Mouse (Mus musculus) liver, embryonic 13.5 days (tissue): ENCODE data around the gene Sema3f. TPM values are rescaled to one million over a fixed set of nuclear protein-coding genes. Genes with fewer than 3 reads are reported as not detected.

ENCODE experiments used
- ATAC-seq: fragments of 200-750 bp; cut with Nextera tagmentation; 2 replicates; pipeline ENCODE4 v1.8.0; 2017; ENCODE audit warnings: low read depth, mild to moderate bottlenecking, moderate number of reproducible peaks, moderate library complexity
- DNase-seq: peaks from one replicate; pipeline ENCODE4 v3.0.0; 2022
- H3K27ac ChIP-seq: fragments of 300-500 bp; sonication (generic); 2 replicates; pipeline ENCODE4 v1.5.1; 2015; ENCODE audit warnings: moderate library complexity, mild to moderate bottlenecking, inconsistent platforms
- H3K27me3 ChIP-seq: fragments of 300-500 bp; sonication (generic); 2 replicates; pipeline ENCODE4 v1.6.1; 2015; ENCODE audit warnings: mild to moderate bottlenecking, inconsistent platforms
- H3K36me3 ChIP-seq: fragments of 300-500 bp; sonication (generic); 2 replicates; pipeline ENCODE4 v1.6.1; 2015; ENCODE audit warnings: mild to moderate bottlenecking, inconsistent platforms
- H3K4me1 ChIP-seq: fragments of 300-500 bp; sonication (generic); replicated peaks from 2 replicates; pipeline ENCODE4 v1.6.1; 2015; ENCODE audit warnings: inconsistent platforms
- H3K4me2 ChIP-seq: fragments of 300-500 bp; sonication (generic); 2 replicates; pipeline ENCODE4 v1.6.1; 2015; ENCODE audit warnings: inconsistent platforms, mild to moderate bottlenecking, moderate library complexity
- H3K4me3 ChIP-seq: fragments of 300-500 bp; sonication (generic); replicated peaks from 2 replicates; pipeline ENCODE4 v1.5.1; 2015; ENCODE audit warnings: mild to moderate bottlenecking, inconsistent platforms
- H3K9ac ChIP-seq: fragments of 300-500 bp; sonication (generic); 2 replicates; pipeline ENCODE4 v1.6.1; 2015; ENCODE audit warnings: mild to moderate bottlenecking, inconsistent platforms
- H3K9me3 ChIP-seq: fragments of 300-500 bp; sonication (generic); replicated peaks from 2 replicates; pipeline ENCODE4 v1.6.1; 2016; ENCODE audit warnings: inconsistent platforms
- whole genome bisulfite sequencing: fragments of 180-500 bp; shearing (Covaris S2); methylation state at CpG from one replicate; pipeline ENCODE4 v1.1.7; 2015; ENCODE audit not compliant: insufficient replicate concordance; 5-methylcytosine and 5-hydroxymethylcytosine counted together
- polyA plus RNA-seq: library from polyadenylated mRNA; unstranded; fragments of >200 nt; fragmentation: Nextera tagmentation; extraction: Ambion mirVana; gene quantifications from 2 replicates; pipeline ENCODE4 v1.2.1, GENCODE M21; 2015

The Sema3f gene
- polyA plus RNA-seq, 1 experiment from 2014 or later, result 1.0 TPM

GRCm38 (mm10) chr9:107714221-107714952, 4.1 kb upstream of the Sema3f start:
- Histone ChIP-seq H3K4me2 (no peak overlapping the region), H3K4me1 (peaks cover 22% of the 10 kb centered on the region), H3K36me3 (no peaks in the 10 kb centered on the region), H3K4me3 (no peak overlapping the region), H3K9me3 (no peaks in the 10 kb centered on the region), H3K27ac (no peak overlapping the region), H3K27me3 (peaks cover 78% of the 10 kb centered on the region), H3K9ac (no peak overlapping the region)
- ATAC-seq, result no peak
- no peak for DNase-seq
- 35% methylated on average over 12 of the region's 12 CpGs for WGBS

GRCm38 (mm10) chr9:107709096-107709696, 1.1 kb downstream of the Sema3f start:
- Histone ChIP-seq H3K9me3 (no peaks in the 10 kb centered on the region), H3K9ac (peak overlapping the region; percentile 61), H3K36me3 (no peaks in the 10 kb centered on the region), H3K27ac (no peak overlapping the region), H3K4me2 (peak overlapping the region; percentile 87), H3K27me3 (peaks cover 96% of the 10 kb centered on the region), H3K4me1 (peaks cover 38% of the 10 kb centered on the region), H3K4me3 (peak overlapping the region; percentile 63)
- no peak for ATAC-seq
- WGBS, result 1% methylated on average over 45 of the region's 55 CpGs
- DNase-seq, result no peak

DNA sequence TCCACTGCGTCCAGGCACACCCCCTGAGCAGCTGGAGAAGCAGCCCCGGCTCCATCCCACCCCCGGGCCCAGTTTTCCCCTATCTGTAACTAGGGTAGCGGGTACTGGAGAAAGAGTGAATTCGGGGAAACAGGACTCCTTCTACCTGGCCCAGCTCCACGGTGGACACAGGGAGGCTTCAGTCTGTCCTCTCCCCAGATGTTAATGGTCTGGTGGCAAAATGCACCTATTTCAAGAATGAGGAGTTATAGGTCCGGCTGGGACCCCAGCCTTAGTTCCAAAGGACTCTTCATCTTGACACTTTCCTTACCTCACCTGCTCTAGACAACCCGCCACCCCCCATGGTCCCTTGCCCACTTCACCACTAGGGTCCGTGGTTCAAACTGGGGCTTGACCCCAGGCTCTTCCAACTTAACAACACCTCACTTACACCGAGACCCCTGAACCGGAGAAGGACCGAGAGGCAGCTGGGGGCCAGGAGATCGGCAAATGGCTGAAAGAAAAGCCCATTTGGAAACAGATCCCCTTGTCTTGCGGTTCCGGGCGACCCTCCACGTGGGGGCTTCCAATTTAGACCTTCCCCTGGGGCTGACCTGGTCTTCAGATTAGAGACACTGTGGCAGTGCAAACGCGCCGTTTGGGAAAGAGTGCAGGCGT, 1.7 kb downstream of the Sema3f start:
- H3K4me3 ChIP-seq, result peak overlapping the region; percentile 63
- peaks cover 33% of the 10 kb centered on the region for H3K4me1 ChIP-seq
- H3K9me3 ChIP-seq, result no peaks in the 10 kb centered on the region
- ATAC-seq (no peak), DNase-seq (no peak)
- H3K9ac ChIP-seq, result peak overlapping the region; percentile 61
- 7% methylated on average over 21 of the region's 21 CpGs for WGBS
- no peaks in the 10 kb centered on the region for H3K36me3 ChIP-seq
- peaks cover 95% of the 10 kb centered on the region for H3K27me3 ChIP-seq
- no peak overlapping the region for H3K27ac ChIP-seq
- H3K4me2 ChIP-seq, result peak overlapping the region; percentile 87

DNA sequence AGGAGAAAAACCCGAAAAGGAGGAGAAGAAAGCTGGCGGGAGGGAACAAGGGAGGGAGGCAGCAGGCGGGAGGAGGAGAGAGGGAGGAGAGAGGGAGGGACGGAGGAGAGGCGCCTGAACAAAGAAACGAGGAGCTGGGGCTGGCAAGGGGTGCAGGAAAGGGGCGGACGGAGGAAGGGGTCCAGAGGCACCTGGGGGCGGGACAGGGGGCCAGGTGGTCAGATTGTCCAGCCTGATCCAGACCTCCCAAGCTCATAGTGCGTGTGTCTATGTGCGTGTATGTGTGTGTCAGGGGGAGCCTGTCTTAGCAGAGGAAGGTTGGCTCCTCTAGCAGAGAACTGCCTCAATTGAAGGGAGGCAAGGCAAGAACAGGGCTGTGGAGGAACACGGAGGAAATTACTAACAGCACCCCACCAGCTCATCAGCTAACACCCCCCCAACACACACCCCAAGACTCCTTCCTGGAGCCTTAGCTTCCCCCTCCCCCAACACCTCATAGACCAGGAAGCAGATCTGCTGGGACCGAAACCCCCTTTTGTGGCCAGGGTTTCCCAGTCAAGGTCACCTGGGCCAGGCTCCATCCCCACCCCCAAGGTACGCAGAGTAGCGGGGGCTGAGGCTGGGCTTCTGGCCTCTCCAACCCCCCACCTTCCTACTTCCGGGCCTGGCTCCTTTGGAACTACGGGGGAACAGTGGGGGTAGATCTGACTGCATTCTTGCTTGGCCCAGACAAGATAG, 2.4 kb downstream of the Sema3f start:
- Histone ChIP-seq H3K9me3 (no peaks in the 10 kb centered on the region), H3K27me3 (peaks cover 90% of the 10 kb centered on the region), H3K4me3 (peak overlapping the region; percentile 63), H3K4me1 (peaks cover 32% of the 10 kb centered on the region), H3K36me3 (no peaks in the 10 kb centered on the region), H3K27ac (no peak overlapping the region; the same call in 1 of the 2 replicates), H3K4me2 (peak overlapping the region; percentile 87), H3K9ac (no peak overlapping the region; the same call in 1 of the 2 replicates)
- 5% methylated on average over 17 of the region's 17 CpGs for WGBS
- ATAC-seq (no peak), DNase-seq (no peak)

DNA sequence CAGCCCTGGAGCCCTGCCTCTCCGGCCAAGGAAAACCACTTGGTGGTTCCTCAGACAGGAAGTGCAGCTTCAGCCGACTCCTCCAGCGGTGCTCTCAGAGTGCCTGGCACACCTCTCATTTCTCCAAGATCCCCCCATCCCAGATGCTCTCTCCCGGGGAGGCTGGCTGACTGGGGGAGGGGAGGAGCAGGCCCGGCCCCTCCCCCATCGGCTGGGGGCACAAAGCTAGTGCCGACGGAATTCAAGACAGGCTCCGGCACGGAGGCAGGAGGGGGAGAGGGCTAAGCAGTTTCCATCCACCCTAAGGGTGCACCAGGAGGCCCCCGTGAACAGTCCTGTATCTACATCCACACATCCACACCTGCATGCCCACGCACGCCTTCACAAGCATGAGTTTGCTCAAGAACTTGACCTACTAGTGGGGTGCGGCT, 3.5 kb downstream of the Sema3f start:
- peaks cover 89% of the 10 kb centered on the region for H3K27me3 ChIP-seq
- no peaks in the 10 kb centered on the region for H3K9me3 ChIP-seq
- H3K9ac ChIP-seq, result no peak overlapping the region
- no peak for DNase-seq
- H3K4me2 ChIP-seq, result peak overlapping the region; percentile 87
- 5% methylated on average over 14 of the region's 14 CpGs for WGBS
- no peak for ATAC-seq
- H3K4me3 ChIP-seq, result 0 out of 2 replicates have a peak overlapping the region, but pooled peaks have one; percentile 12
- no peak overlapping the region for H3K27ac ChIP-seq
- H3K4me1 ChIP-seq, result peaks cover 32% of the 10 kb centered on the region
- no peaks in the 10 kb centered on the region for H3K36me3 ChIP-seq

DNA sequence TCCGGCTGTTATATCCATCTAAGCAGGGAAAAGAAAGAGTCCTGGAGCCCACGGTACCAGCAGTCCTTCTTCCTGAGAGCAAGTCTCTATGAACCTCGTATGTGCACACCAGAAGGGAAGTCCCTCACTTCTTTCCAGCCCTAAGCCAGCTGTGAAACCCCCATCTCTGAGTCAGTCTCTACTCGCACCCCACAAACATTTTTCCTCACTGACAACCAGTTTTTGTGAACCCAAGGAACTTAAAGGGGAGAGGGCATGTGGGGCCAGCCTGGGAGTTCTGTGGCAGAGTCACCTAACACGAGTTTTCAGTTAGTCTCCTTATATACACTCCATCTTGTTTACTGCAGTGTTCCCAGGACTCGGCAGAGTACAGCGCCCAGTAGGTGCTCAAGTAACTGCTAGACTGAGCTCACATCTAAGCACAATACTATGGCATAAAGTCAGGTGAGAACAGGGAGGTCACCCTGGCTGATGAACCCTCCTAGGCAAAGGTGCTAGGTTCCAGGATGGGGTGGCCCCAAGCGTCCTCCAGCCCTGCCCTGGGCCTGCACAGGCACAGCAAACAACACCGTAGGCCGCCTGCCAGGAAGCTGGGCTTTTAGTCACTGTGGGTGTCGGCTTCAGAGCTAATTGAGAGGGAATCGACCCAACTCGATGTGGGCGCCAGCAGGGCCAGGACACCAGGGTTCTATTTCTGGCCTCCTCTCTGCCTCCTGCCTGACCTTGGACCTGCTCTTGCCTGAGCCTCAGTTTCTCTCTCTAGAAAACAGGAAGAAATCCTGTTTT, 6.7 kb downstream of the Sema3f start:
- ATAC-seq (no peak), DNase-seq (no peak)
- Histone ChIP-seq H3K4me1 (peaks cover 24% of the 10 kb centered on the region), H3K4me2 (no peak overlapping the region), H3K27ac (no peak overlapping the region), H3K4me3 (no peak overlapping the region), H3K36me3 (no peaks in the 10 kb centered on the region), H3K9ac (no peak overlapping the region), H3K9me3 (no peaks in the 10 kb centered on the region), H3K27me3 (peaks cover 71% of the 10 kb centered on the region)
- 50% methylated on average over 14 of the region's 14 CpGs for WGBS

GRCm38 (mm10) chr9:107702606-107703185, 7.6 kb downstream of the Sema3f start:
- Histone ChIP-seq H3K4me3 (no peak overlapping the region), H3K9me3 (no peaks in the 10 kb centered on the region), H3K36me3 (no peaks in the 10 kb centered on the region), H3K27ac (no peak overlapping the region), H3K4me2 (no peak overlapping the region), H3K4me1 (peaks cover 18% of the 10 kb centered on the region), H3K9ac (no peak overlapping the region), H3K27me3 (peaks cover 68% of the 10 kb centered on the region)
- 66% methylated on average over 3 of the region's 3 CpGs for WGBS
- ATAC-seq, result no peak
- DNase-seq, result no peak

DNA sequence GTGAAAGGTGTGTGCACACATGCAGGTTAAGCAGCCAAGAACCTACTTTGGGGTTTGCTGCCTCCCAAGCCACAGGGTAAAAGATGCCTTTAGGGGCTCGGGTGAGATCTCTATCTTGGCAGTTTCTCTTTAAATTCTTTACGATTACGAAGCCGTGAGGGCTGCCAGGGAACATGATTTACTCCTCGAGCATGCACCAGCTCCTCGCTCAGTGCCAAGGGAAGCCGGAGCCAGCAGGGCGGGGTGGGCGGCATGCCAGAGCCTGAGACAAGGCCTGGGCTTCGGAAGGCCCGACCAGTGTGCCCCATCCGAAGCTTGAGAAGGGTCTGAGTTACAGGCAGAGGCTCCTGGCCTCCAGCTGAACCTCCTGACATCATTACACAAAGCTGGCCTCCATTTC, 8.7 kb downstream of the Sema3f start:
- no peak for DNase-seq
- 61% methylated on average over 12 of the region's 12 CpGs for WGBS
- ATAC-seq, result no peak
- H3K4me1 ChIP-seq, result peaks cover 14% of the 10 kb centered on the region
- no peak overlapping the region for H3K9ac ChIP-seq
- peaks cover 62% of the 10 kb centered on the region for H3K27me3 ChIP-seq
- no peak overlapping the region for H3K4me3 ChIP-seq
- no peaks in the 10 kb centered on the region for H3K9me3 ChIP-seq
- H3K27ac ChIP-seq, result no peak overlapping the region
- no peaks in the 10 kb centered on the region for H3K36me3 ChIP-seq
- H3K4me2 ChIP-seq, result no peak overlapping the region

- Histone ChIP-seq H3K4me3 (no peak overlapping the region), H3K9me3 (no peaks in the 10 kb centered on the region), H3K27me3 (peaks cover 56% of the 10 kb centered on the region), H3K4me1 (peaks cover 13% of the 10 kb centered on the region), H3K9ac (no peak overlapping the region), H3K36me3 (no peaks in the 10 kb centered on the region), H3K27ac (no peak overlapping the region), H3K4me2 (no peak overlapping the region)
- WGBS, result 58% methylated on average over 6 of the region's 6 CpGs
- ATAC-seq (no peak), DNase-seq (no peak)
These were observed 10.1 kb downstream of the Sema3f start for GRCm38 (mm10) chr9:107700114-107700571.

DNA sequence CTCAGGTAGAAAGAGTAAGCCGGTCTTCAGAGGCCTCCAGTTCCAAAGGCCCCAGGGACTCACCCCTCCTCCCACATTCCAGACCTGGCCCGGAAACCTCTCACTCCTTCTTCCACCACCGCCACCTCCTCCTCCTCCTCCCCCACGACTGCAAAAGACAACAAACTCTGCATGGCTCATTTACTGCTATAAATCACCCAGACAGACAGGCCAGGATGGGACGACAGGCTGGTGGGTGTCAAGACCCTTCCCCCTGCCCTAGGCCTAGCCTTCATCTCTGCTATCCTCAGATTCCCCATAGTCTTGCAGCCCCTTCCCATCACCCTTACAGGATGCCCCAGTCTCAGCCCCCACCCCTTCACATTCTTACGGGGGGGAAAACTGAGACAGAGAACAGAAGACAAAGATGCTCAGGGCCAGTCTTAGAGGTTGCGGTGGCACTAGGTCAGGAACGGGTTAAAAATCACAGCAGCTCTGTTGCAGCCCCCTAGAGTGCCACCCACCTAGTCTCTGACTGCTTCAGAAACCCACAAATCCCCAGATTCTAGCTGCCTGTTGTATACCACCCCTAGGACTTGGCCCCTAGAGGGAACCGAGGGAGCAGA, 10.8 kb downstream of the Sema3f start:
- H3K4me2 ChIP-seq, result no peak overlapping the region
- H3K36me3 ChIP-seq, result no peaks in the 10 kb centered on the region
- H3K27ac ChIP-seq, result no peak overlapping the region
- no peaks in the 10 kb centered on the region for H3K9me3 ChIP-seq
- ATAC-seq, result no peak
- no peak for DNase-seq
- H3K4me3 ChIP-seq, result no peak overlapping the region
- H3K9ac ChIP-seq, result no peak overlapping the region
- peaks cover 17% of the 10 kb centered on the region for H3K4me1 ChIP-seq
- 34% methylated on average over 9 of the region's 9 CpGs for WGBS
- peaks cover 50% of the 10 kb centered on the region for H3K27me3 ChIP-seq
